Mouse (Mus musculus): ENCODE results near the gene Iqsec1.

GRCm38 (mm10) chr6:90945560-90946230, 42.8 kb downstream of the Iqsec1 start:
- TF ChIP-seq CTCF (IDR thresholded peaks at IDR 0.05; ENCODE audit: insufficient read depth, low read length) (no peak), POLR2A (IDR thresholded peaks at IDR 0.05; ENCODE audit: borderline replicate concordance, extremely low read depth, low read depth, low read length) (no peak)
